Mouse (Mus musculus): Measurements from ENCODE around the gene Tax1bp3.
A peak's percentile ranks its signal among the peaks of the same experiment; 100 is the strongest.

The Tax1bp3 gene

DNA sequence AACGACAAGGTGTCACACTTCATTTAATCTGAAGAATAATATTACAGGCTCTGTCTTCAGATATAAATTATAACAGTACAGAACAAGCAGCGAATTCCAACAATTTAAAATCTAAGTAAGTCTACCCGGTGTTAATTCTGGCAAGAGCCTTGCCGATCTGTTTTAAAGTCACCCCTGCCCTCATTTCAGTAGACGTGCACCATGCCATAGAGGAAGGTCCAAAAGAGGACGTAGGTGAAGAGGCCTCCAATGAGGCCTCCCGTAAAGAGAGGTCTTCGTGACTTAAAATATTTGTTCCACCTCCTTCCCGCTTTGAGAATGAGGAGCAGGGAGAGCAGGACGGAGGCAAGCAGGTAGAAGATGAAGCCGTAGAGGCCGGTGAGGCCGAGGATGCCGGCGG is 697 bp upstream of the Tax1bp3 start:
- no peak for DNase-seq

DNA sequence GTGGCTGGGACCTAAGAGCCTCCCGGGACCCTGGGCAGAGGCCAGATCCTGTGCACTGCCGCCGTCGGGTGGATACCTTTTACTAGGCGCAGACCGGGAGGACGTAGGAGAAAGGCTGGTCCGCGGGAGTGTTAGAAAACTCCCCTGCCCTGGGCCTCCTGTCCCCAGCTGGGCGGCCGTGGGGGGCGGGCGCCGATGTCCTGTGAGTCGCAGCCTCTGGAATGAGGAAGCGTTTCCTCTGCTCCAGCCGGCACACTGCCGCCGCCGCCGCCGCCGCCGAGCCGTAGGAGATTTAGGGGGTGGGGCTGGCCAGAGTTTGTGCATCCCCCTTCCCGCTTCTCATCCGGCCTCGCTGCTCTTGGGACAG is 609 bp downstream of the Tax1bp3 start:
- peak; percentile 57 for DNase-seq

DNA sequence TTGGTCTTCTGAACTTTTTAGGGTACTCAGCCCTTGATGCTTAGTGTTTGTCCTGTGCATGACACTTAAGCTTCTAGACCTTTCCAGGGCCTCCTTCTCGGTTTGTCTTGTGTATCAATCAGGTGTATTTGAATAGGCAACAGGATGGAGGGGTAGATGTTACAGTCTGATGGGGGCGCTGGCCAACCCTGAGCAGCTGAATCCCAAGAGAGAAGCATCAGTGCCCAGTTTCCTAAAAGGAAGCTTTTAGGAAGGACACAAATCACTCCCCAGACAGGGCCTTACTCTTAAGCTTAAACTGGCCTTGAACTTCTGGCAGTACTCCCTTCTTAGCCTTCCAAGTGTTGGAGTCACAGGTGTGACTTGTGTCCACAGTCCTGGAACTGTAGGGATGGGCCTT is 1.0 kb downstream of the Tax1bp3 start:
- no peak for DNase-seq

DNA sequence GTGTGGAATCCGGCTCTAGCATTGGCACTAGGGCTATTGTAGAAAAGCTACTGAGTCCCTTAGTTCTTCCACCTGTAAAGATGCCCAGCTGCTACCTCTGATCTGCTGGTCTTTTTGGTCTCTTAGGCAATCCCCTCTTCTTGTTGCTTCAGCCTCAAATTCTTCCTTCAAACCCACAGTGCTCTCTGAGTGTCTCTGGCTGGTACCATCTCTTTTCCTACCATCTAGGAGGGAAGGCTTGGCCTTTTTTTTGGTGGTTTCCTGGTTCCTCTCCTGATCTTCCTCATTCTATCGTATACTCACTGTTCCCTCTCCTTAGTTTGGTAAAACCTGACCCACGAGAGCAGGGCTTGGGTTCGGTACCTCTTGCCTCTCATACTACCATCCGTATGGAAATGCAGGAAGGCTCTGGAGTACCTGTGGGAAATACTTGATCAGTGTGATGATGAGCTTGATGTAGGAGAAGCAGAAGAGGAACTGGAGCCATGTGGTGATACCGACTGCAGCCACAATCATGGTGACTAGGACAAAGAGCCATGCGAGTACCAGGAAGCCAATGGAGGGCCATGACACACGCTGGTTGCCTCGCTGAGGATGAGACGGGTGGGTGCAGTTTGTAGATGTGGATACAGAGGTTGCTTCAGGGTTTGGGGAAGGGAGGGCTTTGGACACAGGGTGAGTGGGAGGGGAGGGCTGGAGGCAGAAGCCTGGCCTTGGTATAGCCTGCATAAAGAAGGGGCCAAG is 9.2 kb downstream of the Tax1bp3 start:
- DNase-seq, result no peak

- DNase-seq, result no peak
Measured at GRCm38 (mm10) chr11:73187231-73187630, 10.3 kb downstream of the Tax1bp3 start.

DNA sequence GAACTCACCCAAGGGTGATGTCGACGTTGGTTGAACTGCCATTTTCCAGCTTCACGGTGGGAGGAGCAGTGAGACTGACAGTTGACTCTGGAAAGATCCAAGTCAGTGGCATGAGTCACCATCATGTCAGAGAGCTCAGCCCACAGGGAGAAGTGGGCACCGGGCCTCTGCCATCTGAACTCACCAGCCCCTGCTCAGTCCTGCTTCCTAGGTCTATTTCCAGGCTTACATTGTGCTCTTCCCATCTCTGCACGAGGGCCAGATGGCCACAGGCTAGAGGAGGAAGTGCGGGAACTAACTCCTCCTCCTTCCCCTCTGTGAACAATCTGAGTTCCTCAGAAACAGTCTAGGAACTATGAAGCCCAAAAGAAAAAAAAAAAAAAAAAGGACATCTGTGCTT is 16.2 kb downstream of the Tax1bp3 start:
- peak; percentile 73 for DNase-seq

DNA sequence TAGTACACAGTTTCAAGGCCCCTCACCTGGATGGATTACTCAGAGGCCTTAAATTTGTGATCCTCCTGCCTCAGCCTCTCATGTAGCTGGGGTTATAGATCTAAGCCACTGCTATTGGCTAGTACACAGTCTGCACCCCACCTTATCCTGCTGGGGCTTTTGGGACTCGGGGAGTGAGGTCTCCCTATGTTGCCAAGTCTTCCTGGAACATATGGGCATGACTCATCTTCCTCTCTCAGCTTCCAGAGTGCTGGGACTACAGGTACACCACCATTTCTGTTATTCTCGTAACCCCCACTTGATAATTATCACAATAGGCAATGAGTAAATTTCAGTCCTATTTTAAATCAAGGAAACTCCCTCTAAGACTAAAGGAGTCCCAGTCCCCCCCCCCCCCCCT is 17.6 kb downstream of the Tax1bp3 start:
- DNase-seq, result peak; percentile 31

DNA sequence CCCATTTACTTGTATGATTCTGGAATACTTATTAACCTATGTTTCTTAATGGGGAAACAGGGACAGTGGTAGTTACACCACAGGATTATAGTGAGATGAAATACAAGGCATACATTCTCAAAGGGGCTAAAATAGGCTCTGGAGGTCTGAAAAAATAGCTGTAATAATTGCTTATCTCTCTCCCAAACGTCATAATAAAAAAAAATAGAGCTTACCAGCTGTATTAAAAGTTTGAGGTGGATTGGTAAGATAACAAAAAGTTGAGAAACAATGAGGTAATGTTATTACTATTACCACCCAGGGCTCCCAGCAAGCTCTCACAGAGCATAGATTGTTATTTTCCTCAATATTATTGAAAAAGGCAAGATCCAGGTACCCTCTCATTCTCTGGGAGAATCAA is 21.3 kb downstream of the Tax1bp3 start:
- DNase-seq, result no peak

DNA sequence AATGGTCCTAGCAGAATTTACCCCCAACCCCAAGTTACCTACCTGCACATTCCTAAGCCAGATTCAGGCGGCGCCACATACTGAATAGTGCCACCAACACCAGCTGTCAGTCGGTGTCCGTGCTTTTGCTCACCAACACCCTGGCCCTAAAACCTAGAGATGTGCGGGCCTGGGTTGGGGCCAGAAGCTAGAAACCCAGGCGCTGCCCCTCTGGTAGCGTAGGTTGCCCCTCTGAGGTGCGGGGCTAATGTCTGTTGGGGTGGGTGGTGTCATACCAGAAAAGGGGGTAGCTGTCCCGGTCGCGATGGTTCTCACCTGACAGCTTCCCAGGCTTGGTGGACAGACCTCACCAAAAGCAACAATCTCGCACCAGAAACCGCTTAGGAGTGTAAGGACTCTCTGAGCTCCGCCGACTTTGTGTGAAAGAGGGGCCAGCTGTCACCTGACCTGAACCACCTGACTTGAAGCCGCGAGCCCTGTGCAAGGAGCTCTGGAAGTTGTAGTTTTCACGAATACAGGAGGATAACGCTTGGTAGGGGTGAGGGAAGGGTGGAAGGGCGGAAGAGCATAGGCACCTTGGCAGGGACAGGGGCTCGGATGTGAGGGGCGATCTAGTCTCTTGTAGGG is 21.8 kb downstream of the Tax1bp3 start, which contains the start of gene Ctns:
Gene Ctns (minus strand): TSS at position 440 of the 627 bp plus-strand sequence.
- peak; percentile 93 for DNase-seq

GRCm38 (mm10) chr11:73199230-73199712 is 22.4 kb downstream of the Tax1bp3 start, which contains the start of gene Shpk:
Gene Shpk (plus strand): TSS chr11:73199460.
- peak; percentile 98 for DNase-seq

- DNase-seq, result peak; percentile 60
Measured at GRCm38 (mm10) chr11:73199879-73200278, 23.0 kb downstream of the Tax1bp3 start.

DNA sequence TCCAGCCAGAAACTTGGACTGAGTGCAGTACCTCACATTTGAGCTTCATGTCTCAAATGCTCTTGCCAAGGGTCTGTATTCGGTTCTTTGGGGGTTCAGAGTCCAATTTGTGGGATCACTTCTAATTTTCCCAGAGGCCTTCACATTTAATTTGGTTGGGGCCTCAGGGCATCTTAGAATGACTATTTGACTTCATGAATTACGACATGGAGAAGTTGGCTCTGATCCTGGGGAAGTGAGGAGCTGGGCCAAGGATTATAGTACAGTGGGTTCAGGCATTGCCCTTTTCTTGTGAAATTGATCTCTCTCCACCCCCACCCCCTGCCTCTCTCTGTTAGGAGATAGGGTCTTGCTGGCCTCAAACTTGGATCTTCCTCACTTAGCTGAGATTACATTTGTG is 24.1 kb downstream of the Tax1bp3 start:
- peak; percentile 27 for DNase-seq

DNA sequence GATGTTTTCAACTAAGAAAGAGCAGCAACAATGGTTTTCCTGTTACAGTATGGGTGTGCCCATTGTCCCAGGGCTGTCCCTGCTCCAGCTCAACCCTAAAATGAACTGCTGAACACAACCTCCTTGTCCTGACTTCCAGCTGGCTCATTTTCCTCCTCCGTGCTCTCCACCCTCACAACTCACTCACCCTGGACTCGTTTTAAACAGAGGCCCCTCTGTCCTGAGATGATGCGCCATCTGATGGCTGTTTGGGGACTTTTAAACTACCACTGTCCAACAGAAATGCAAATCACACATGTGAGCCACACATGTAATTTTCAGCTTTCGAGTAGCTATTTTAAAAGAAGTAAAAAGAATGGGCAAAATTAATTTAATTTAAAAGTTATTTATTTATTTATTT is 24.7 kb downstream of the Tax1bp3 start:
- peak; percentile 22 for DNase-seq

GRCm38 (mm10) chr11:73203895-73204294 is 27.0 kb downstream of the Tax1bp3 start:
- DNase-seq, result no peak

- no peak for DNase-seq
Measured at GRCm38 (mm10) chr11:73205194-73205593, 28.3 kb downstream of the Tax1bp3 start.

GRCm38 (mm10) chr11:73207621-73208020 is 30.7 kb downstream of the Tax1bp3 start:
- DNase-seq, result no peak

DNA sequence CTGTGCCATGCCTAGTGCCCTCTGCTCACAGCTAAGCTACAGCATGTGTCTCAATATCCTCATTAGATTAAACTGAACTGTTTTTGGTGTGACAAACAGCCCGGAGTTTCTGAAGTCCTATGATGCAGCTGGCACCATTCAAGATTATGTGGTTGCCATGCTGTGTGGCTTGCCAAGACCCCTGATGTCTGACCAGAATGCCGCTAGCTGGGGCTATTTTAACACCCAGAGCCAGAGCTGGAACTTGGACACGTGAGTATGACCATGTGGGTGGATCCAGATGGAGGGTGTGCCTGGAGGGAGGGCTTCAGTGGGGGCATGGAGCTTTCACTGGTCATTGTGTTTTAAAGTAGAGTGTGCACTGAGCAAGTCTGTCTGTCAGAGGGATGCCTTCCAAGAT is 37.1 kb downstream of the Tax1bp3 start:
- no peak for DNase-seq

DNA sequence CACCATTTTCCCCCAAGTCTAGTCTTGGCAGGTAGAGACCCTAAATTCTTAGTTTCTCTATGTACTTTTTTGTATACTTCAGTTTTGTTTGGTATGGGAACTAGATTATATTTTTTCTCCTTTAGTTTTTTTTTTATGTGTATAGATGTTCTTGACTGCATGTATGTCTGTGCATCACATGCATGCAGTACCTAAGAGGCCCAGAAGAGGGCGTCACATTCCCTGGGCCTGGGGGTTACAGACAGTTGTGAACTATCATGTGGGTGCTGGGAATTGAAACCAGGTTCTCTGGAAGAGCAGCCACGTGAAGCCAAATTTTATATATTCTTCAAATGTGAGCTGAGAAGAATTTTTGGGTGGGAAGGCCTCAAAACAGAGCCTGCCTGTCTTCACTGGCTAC is 42.8 kb downstream of the Tax1bp3 start:
- DNase-seq, result no peak

DNA sequence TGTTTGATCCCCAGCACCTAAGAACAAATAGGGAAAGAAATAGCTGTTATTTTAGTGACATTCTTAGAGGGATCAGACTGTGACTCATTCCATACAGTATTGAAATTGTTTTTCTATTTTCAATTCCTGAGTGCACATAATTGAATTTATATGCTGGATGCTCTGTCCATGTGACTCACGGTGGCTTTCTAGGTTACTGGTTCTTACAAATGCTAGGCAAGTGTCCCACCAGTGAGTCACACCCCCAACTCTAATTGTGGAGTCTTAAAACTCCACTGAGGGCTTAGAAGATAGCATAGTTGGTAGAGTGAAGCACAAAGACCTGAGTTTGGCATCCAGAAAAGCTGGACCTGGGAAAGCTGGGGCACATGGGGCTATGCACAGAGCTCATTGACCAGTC is 43.8 kb downstream of the Tax1bp3 start:
- DNase-seq, result no peak

GRCm38 (mm10) chr11:73222846-73223245 is 46.0 kb downstream of the Tax1bp3 start:
- no peak for DNase-seq

DNA sequence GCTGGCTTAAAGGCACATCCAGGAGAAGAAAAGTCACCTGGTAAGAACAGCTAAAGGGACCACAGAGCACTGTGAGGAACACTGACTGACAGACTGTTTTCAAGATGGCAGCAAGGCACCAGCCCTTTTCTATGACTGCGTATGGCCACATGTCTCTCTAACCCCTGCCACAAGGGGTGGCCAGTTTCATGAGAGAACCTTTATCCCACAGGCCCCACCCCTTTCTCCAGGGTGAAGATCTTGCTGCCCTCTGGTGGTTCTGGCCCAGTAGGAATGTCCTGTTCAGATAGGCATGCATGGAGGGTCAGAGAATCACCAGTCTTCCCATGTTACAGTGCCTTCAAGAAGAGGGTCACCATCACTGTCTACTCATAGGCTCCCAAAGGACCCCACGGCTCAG is 47.1 kb downstream of the Tax1bp3 start:
- DNase-seq, result peak; percentile 6

DNA sequence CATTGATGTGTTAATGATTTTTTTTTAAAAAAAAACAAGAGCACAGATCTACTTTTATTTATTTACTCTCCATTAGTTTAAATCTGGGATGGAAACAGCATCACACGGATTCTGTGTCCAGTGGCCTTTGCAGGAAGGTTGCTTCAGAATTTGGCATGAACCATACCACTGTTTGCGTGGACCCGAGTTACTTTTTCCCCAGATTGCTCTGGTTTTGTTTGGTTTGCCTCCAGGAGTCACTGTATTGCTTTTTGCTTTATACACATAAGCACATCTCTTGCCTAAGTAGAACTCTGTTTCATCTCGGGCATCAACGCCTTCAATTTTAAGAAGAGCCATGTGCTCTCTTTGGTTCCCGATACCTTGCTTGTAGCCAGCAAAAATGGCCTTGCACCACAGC is 49.0 kb downstream of the Tax1bp3 start:
- no peak for DNase-seq

GRCm38 (mm10) chr11:73228881-73229280 is 52.0 kb downstream of the Tax1bp3 start:
- DNase-seq, result no peak

DNA sequence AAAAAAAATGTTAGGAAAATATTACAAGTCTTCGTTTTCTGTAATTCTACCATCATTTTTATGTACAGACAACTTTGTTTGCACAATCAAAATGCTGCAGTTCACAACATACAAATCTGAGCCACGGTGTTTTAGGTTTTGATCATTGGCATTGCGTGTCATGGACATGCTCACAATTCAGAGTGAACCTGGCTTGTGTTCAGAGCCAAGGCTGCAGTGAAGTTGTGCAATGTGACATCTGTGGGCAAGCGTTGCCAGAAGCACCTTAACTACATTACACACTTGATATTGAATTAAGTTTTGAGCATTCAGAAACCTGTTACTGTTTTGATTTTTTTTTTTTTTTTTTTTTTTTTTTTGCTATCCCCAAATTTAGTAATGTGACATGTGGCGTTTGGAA is 53.2 kb downstream of the Tax1bp3 start:
- no peak for DNase-seq

DNA sequence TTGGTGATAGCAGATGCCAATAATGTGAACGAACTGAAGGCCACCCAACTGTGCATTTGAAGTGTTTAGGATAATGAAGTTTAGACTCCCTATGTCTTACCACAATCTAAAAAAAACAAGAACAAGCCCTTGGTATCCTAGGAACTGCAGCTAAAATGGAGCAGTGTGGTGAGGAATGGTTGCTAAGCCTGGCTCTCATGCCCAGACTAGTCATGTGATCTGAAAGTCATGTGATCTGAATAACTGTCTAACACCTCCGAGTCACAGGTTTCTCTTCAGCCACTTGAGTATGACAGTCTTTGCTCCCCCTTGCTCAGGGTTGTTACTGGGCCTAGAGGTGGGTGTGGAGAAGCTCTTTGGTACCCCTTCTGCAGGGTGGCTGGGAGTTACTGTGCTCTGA is 55.6 kb downstream of the Tax1bp3 start:
- no peak for DNase-seq

Measured in cerebellum, adult 9-10 months (tissue).